Mouse (Mus musculus): Measurements from ENCODE around the gene Gm21093. TPM values are rescaled to one million over a fixed set of nuclear protein-coding genes. Genes with fewer than 3 reads are reported as not detected.
"Not testable (repeated sequence)": the region's sequence is repeated elsewhere in the genome, so short reads cannot be mapped to it uniquely, and the experiment has no call there.

Gm21093 gene
- polyA plus RNA-seq (2016; fragmentation: Nextera tagmentation; extraction: Ambion mirVana): not detected in 2 replicates

DNA sequence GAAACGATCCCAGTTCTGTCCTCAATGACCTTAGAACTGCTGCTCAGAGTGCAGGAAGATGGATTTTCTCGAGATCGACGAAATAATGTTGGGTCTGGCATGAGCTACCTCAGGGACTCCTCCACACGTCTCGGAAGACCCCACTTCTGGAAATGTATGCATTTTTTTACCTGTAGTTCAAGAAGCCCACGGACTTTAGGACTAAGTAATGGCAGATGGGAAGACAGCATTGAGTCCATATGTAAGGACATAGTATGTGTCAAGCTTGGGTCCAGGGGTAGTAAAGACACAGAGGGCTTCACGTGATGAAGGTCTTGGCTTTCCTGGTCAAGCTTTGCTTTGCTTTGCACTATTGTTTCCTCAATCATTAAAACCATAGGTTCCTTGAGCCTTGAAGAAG lies at the start of gene Gm21093:
TSS of gene Gm21093 (minus strand) at position 101 of the 400 bp plus-strand sequence.
- not testable (repeated sequence) for ATAC-seq (ENCODE audit: insufficient number of reproducible peaks, low FRiP score); H3K4me2 ChIP-seq; H3K27me3 ChIP-seq (replicated peaks); H3K4me3 ChIP-seq; H3K9me3 ChIP-seq (replicated peaks); H3K4me1 ChIP-seq (replicated peaks); H3K27ac ChIP-seq (ENCODE audit: poor library complexity, severe bottlenecking); H3K9ac ChIP-seq; H3K36me3 ChIP-seq
- WGBS: no CpG with 5 or more reads among the region's 8 CpGs

Other genes with a start within 250 kb of the Gm21093 start
- not detected in 2 replicates for gene Gm21541, start 131.1 kb downstream of the Gm21093 start, polyA plus RNA-seq (2016; fragmentation: Nextera tagmentation; extraction: Ambion mirVana)
- 1.8 and 2.2 TPM in 2 replicates for gene Gm20878, start 93.2 kb downstream of the Gm21093 start, polyA plus RNA-seq (2016; fragmentation: Nextera tagmentation; extraction: Ambion mirVana)
- gene Fam205a4, start 68.7 kb downstream of the Gm21093 start, polyA plus RNA-seq (2016; fragmentation: Nextera tagmentation; extraction: Ambion mirVana): 0.15 and 0.18 TPM in 2 replicates
- not detected in 2 replicates for gene Gm3893, start 56.5 kb upstream of the Gm21093 start, polyA plus RNA-seq (2016; fragmentation: Nextera tagmentation; extraction: Ambion mirVana)
- gene Gm13304, start 80.1 kb upstream of the Gm21093 start, polyA plus RNA-seq (2016; fragmentation: Nextera tagmentation; extraction: Ambion mirVana): not detected in 2 replicates
- not detected in 2 replicates for gene Gm13306, start 118.7 kb upstream of the Gm21093 start, polyA plus RNA-seq (2016; fragmentation: Nextera tagmentation; extraction: Ambion mirVana)
- gene Gm13305, start 133.9 kb upstream of the Gm21093 start, polyA plus RNA-seq (2016; fragmentation: Nextera tagmentation; extraction: Ambion mirVana): not detected in 2 replicates
- gene Gm10600, start 205.9 kb upstream of the Gm21093 start, polyA plus RNA-seq (2016; fragmentation: Nextera tagmentation; extraction: Ambion mirVana): not detected in 2 replicates
- gene Ccl21b, start 221.0 kb upstream of the Gm21093 start, polyA plus RNA-seq (2016; fragmentation: Nextera tagmentation; extraction: Ambion mirVana): not detected in 2 replicates